Mouse (Mus musculus) stomach, embryonic 15.5 days (tissue): Measurements from ENCODE around the gene Map3k3. TPM values are rescaled to one million over a fixed set of nuclear protein-coding genes. Genes with fewer than 3 reads are reported as not detected.

Experiments
- ATAC-seq: fragments of 200-750 bp; cut with Nextera tagmentation; 2 replicates; pipeline ENCODE4 v1.8.0; 2017; ENCODE audit warnings: low read depth, moderate number of reproducible peaks, moderate TSS enrichment; ENCODE audit not compliant: insufficient read depth, low FRiP score
- H3K27ac ChIP-seq: fragments of 300-500 bp; sonication (generic); 2 replicates; pipeline ENCODE4 v1.5.1; 2015; ENCODE audit warnings: mild to moderate bottlenecking, inconsistent platforms
- H3K27me3 ChIP-seq: fragments of 300-500 bp; sonication (generic); replicated peaks from 2 replicates; pipeline ENCODE4 v1.6.1; 2015; ENCODE audit warnings: inconsistent platforms
- H3K36me3 ChIP-seq: fragments of 300-500 bp; sonication (generic); 2 replicates; pipeline ENCODE4 v1.6.1; 2015; ENCODE audit warnings: inconsistent platforms
- H3K4me1 ChIP-seq: fragments of 300-500 bp; sonication (generic); 2 replicates; pipeline ENCODE4 v1.6.1; 2015; ENCODE audit warnings: inconsistent platforms
- H3K4me2 ChIP-seq: fragments of 300-500 bp; sonication (generic); 2 replicates; pipeline ENCODE4 v1.6.1; 2015; ENCODE audit warnings: mild to moderate bottlenecking, inconsistent platforms
- H3K4me3 ChIP-seq: fragments of 300-500 bp; sonication (generic); replicated peaks from 2 replicates; pipeline ENCODE4 v1.5.1; 2015; ENCODE audit warnings: inconsistent platforms
- H3K9ac ChIP-seq: fragments of 300-500 bp; sonication (generic); 2 replicates; pipeline ENCODE4 v1.6.1; 2015; ENCODE audit warnings: inconsistent platforms
- H3K9me3 ChIP-seq: fragments of 300-500 bp; sonication (generic); 2 replicates; pipeline ENCODE4 v1.6.1; 2016; ENCODE audit warnings: inconsistent platforms
- WGBS: fragments of 180-500 bp; shearing (Covaris S2); methylation state at CpG from one replicate; pipeline ENCODE4 v1.1.7; 2015; 5-methylcytosine and 5-hydroxymethylcytosine counted together
- polyA plus RNA-seq: library from polyadenylated mRNA; unstranded; fragments of >200 nt; fragmentation: Nextera tagmentation; extraction: Ambion mirVana; gene quantifications from 2 replicates; pipeline ENCODE4 v1.2.1, GENCODE M21; 2015

Gene Map3k3
- polyA plus RNA-seq, 1 experiment from 2014 or later, result 19.5 TPM

DNA sequence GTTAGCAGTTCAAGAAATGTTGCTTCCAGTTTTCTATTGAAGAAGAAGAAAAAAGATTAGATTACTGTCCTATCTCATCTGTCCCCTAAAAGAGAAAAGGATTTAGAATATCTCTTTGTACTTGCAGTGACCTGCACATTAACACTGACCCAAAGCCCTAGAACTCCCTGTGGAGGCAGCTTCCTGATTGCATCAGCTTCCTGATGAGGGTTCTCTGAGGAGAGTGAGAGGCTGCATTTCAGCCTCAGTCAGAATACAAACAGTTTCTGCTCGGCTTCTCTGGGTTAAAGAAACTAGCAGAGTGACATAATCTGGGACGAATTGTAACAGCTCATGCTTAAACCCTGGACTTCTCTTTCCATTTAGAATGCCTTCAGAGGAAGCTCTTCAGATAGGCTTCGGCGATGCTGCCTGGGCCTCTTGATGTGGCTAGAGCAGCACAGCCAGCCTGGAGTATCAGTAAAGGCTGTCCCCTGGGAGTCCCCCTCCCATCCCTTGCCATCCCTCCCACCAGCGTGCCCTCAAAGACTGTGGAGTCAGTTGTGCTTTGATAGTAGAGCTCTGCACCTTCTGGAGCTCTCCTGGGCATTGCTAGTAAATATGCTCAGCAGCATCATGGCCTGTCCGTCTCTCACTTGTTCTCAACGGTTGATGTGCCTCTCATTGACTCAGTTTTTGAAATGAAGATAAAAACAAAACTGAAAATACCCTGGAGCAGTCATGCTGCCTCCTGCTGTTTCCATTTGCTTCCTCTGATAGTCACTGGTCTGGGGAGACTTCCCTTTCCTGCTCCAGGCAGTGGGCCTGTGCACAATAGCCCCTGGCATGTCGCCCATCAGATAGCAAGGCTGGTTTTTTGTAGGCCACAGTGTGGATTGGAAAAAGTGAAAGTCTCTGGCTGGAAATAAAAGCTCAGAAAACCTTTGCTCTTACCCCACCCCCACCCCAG is 50.4 kb downstream of the Map3k3 start:
- Histone ChIP-seq H3K4me3 (no peak overlapping the region), H3K27ac (peak overlapping the region; percentile 80), H3K4me1 (no peaks in the 10 kb centered on the region), H3K4me2 (peak overlapping the region; percentile 29; the same call in 1 of the 2 replicates), H3K27me3 (no peaks in the 10 kb centered on the region), H3K9ac (no peak overlapping the region), H3K36me3 (0 out of 2 replicates have a peak, but pooled peaks cover 14% of the 10 kb centered on the region), H3K9me3 (no peaks in the 10 kb centered on the region)
- WGBS, result 39% methylated on average over 8 of the region's 8 CpGs
- peak; percentile 82; the same call in 1 of the 2 replicates for ATAC-seq

DNA sequence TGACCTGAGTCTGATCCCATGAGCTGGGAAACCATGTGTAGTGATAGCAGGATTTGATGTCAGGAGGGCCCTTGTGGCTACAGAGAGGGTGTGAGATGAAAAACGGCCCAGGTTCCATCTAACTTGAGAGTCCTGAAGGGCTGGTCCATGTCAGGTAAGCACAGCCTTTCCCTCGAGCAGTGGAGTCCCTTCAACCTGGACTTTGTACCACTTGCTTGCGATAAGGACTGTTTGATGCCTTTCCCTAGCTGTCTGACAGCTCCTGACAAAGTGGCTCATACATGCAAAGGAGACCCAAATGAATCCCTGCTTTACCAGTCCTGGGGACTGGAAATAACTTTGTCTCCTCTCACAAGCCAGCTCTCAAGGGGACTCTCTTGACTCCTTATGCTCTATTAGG is 66.8 kb downstream of the Map3k3 start:
- Histone ChIP-seq H3K27me3 (no peaks in the 10 kb centered on the region), H3K27ac (no peak overlapping the region), H3K4me2 (no peak overlapping the region), H3K9me3 (no peaks in the 10 kb centered on the region), H3K4me3 (no peak overlapping the region), H3K9ac (no peak overlapping the region), H3K4me1 (no peaks in the 10 kb centered on the region), H3K36me3 (peaks cover 56% of the 10 kb centered on the region)
- 79% methylated on average over 3 of the region's 3 CpGs for WGBS
- 0 out of 2 replicates have a peak, but pooled peaks have one; percentile 23 for ATAC-seq

DNA sequence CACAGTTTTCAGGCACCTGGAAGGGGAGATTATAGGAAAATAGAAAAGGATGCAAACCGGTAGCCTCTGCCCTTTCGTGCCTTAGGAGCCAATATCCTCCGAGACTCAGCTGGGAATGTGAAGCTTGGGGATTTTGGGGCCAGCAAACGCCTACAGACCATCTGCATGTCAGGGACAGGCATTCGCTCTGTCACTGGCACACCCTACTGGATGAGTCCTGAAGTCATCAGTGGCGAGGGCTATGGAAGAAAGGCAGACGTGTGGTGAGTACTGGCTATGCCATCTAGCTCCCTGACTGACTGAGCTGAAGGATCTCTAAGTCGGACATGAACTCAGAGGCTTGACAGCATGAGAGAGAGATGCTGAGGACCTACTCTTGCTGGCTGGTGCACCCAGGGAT is 67.7 kb downstream of the Map3k3 start:
- peaks cover 60% of the 10 kb centered on the region for H3K36me3 ChIP-seq
- H3K27ac ChIP-seq, result no peak overlapping the region
- no peaks in the 10 kb centered on the region for H3K9me3 ChIP-seq
- no peak overlapping the region for H3K9ac ChIP-seq
- no peak overlapping the region for H3K4me2 ChIP-seq
- ATAC-seq, result no peak
- 79% methylated on average over 8 of the region's 8 CpGs for WGBS
- no peaks in the 10 kb centered on the region for H3K4me1 ChIP-seq
- no peak overlapping the region for H3K4me3 ChIP-seq
- no peaks in the 10 kb centered on the region for H3K27me3 ChIP-seq

DNA sequence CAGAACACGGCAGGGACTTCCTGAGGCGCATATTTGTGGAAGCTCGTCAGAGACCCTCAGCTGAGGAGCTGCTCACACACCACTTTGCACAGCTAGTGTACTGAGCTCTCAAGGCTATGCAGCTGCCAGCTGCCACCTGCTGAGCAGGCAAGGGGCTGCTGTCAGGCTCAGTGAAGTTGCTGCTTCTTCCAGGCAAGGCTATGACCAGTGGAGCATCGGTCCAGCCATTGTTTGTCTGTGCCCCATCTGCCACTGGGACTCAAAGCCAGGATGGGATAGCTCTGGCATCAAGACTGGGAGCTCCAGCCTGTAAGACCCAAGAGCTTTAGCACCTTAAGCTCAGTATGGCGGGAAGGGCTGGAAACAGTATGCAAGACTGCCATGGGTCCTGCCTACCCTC is 69.7 kb downstream of the Map3k3 start:
- H3K27me3 ChIP-seq, result no peaks in the 10 kb centered on the region
- no peak overlapping the region for H3K4me2 ChIP-seq
- H3K4me1 ChIP-seq, result peaks cover 10% of the 10 kb centered on the region
- H3K9ac ChIP-seq, result no peak overlapping the region
- ATAC-seq, result no peak
- no peaks in the 10 kb centered on the region for H3K9me3 ChIP-seq
- H3K27ac ChIP-seq, result no peak overlapping the region
- no peak overlapping the region for H3K4me3 ChIP-seq
- WGBS, result 73% methylated on average over 5 of the region's 5 CpGs
- peaks cover 60% of the 10 kb centered on the region for H3K36me3 ChIP-seq

DNA sequence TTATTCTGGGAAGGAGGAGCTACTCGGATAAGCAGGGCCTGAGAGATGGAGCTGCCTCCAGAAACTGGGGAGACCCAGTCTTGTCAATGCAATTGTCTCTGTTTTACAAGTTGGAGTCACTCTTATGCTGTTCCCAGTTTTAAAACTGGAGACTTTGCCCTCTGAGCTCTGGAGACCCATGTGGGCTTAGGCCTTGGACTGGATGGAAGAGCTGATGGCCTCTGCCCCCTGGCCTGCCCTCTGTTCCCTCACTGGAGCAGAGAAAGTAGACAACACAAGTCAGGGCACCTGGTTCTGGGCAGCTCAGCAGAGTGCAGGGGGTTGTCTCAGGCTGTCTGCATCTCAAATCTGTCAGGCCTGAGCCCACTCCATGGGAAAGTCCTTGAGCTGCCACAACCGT is 70.4 kb downstream of the Map3k3 start:
- 57% methylated on average over 2 of the region's 2 CpGs for WGBS
- Histone ChIP-seq H3K36me3 (peaks cover 53% of the 10 kb centered on the region), H3K9me3 (no peaks in the 10 kb centered on the region), H3K4me3 (no peak overlapping the region), H3K9ac (no peak overlapping the region), H3K27me3 (no peaks in the 10 kb centered on the region), H3K4me1 (peaks cover 14% of the 10 kb centered on the region), H3K27ac (no peak overlapping the region), H3K4me2 (no peak overlapping the region)
- ATAC-seq, result no peak

DNA sequence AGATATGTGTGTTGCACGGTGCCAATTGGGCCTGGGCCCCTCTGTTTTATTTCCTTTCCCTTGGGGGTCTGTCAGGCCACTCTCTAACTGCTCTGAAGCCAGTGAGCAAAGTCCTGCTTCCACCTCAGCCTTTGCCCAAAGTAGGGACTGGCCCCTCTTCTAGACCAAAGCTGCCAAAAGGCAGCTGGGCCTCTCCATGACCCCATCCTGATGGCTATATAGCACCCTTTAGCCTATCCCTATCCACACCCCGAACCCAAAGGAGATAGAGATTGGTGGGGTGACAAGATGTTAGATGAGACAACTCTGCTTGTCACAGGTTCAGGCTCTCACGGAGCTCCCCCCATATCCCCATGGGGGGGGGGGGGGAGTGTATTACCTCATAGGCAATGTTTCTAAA is 71.3 kb downstream of the Map3k3 start:
- Histone ChIP-seq H3K4me3 (no peak overlapping the region), H3K4me2 (no peak overlapping the region), H3K9ac (no peak overlapping the region), H3K27me3 (no peaks in the 10 kb centered on the region), H3K4me1 (peaks cover 17% of the 10 kb centered on the region), H3K36me3 (peaks cover 43% of the 10 kb centered on the region), H3K9me3 (no peaks in the 10 kb centered on the region), H3K27ac (no peak overlapping the region)
- WGBS, result 52% methylated on average over 3 of the region's 3 CpGs
- no peak for ATAC-seq

DNA sequence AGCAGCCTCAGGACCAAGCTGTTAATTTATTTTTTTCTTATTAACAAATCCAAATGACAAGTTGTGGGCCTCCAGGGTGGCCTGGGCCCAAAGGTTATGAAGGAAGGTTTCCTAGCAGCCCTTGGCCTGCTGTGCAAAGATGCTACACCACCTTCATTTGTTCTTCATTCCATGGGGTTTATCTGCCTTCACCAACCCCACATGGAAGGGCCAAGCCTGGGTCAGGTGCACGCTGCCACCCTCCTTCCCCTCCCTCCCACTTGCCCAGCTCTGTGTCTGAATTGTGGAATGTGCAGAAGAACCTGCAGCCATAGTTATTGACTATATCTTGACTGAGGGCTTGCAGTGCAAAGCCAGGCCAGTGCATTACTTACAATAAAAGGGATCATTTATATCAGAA is 71.8 kb downstream of the Map3k3 start:
- Histone ChIP-seq H3K27ac (no peak overlapping the region), H3K4me2 (no peak overlapping the region), H3K9me3 (no peaks in the 10 kb centered on the region), H3K36me3 (peaks cover 39% of the 10 kb centered on the region), H3K9ac (no peak overlapping the region), H3K4me1 (peaks cover 21% of the 10 kb centered on the region), H3K4me3 (no peak overlapping the region), H3K27me3 (no peaks in the 10 kb centered on the region)
- no peak for ATAC-seq
- 75% methylated on average over 1 of the region's 1 CpGs for WGBS

DNA sequence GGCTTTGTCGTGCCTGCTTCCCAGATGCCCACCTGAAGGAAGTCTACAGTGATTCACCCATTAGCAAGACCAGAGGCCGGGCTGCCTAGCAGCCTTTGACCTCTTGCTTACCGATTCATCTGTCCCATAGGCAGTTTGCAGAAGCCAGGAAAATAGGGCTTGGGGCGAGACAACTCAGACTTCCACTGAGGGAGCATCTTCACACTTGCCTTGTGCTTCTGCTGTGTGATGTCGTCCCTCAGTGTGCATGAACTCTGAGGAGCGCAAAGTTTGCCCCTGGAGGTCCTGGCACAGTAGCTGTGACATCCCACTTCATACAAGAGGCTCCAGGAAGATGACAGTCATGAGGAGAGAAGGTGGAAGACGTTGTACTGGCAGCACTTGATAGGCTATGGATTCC is 72.7 kb downstream of the Map3k3 start:
- Histone ChIP-seq H3K36me3 (peaks cover 30% of the 10 kb centered on the region), H3K4me3 (no peak overlapping the region), H3K9ac (no peak overlapping the region), H3K4me2 (no peak overlapping the region), H3K9me3 (no peaks in the 10 kb centered on the region), H3K27ac (no peak overlapping the region), H3K27me3 (no peaks in the 10 kb centered on the region), H3K4me1 (peaks cover 23% of the 10 kb centered on the region)
- WGBS, result 79% methylated on average over 7 of the region's 7 CpGs
- ATAC-seq, result no peak

DNA sequence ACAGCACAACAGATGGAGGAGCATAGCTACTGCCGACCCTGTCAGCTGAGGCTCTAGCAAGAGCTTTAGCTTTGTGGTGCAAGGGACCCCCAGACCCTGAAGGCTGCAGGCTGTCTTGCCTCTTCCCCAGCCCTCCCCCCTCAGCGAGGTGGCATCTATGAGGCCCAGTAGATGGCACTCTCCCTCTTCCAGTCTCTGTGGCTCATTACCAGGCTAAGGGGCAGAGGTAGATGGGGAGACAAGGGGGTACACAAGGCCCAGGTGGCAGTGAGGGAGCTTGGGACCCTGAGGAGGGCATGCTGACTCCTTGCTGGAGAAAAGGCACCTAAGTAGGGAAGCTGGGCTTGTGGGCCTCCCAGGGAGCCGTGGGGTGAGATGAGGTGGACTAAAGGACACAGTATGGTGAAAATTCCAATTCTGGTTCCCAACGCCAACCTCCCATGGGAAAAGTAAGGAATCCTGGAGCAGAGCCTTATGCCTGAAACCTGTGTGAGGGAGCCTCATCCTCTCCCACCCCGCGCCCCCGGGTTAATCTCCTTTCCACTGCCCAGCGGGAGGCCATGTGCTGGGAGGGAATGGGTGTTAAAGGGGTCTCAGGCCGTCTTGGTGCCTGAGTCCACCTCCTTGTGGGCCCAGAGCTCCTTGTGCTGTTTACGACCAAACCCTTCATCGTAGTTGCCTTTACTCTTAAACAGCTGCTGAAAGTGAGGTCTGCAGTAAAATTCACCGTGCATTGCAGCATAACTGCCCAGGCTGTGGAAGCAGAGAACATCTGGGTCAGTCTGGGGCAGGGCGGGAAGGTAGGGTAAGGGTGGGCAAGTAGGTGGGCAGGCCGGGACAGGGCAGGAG is 73.9 kb downstream of the Map3k3 start:
- no peak overlapping the region for H3K9ac ChIP-seq
- peak overlapping the region; percentile 94 for H3K27ac ChIP-seq
- WGBS, result 66% methylated on average over 14 of the region's 14 CpGs
- ATAC-seq, result no peak
- no peaks in the 10 kb centered on the region for H3K27me3 ChIP-seq
- H3K9me3 ChIP-seq, result no peaks in the 10 kb centered on the region
- peaks cover 23% of the 10 kb centered on the region for H3K4me1 ChIP-seq
- H3K4me3 ChIP-seq, result peak overlapping the region; percentile 85
- H3K36me3 ChIP-seq, result peaks cover 28% of the 10 kb centered on the region
- H3K4me2 ChIP-seq, result peak overlapping the region; percentile 92

DNA sequence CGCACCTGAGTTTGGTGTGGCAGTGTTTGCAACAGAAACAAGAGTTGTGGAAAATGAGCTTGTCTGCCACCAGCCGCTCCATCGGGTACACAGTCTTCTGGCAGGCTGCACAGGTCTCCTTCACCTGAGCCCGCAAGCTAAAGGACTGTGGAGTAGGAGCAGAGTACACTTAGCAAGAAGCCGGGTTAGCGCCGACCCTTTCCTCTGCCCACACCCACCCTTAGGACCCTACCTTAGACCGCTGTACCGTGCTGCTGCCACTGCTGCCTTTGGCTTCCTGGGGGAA is 74.5 kb downstream of the Map3k3 start:
- Histone ChIP-seq H3K27ac (peak overlapping the region; percentile 94), H3K9ac (peak overlapping the region; percentile 83; the same call in 1 of the 2 replicates), H3K4me2 (peak overlapping the region; percentile 92), H3K4me3 (peak overlapping the region; percentile 85), H3K36me3 (peaks cover 30% of the 10 kb centered on the region), H3K9me3 (no peaks in the 10 kb centered on the region), H3K27me3 (no peaks in the 10 kb centered on the region), H3K4me1 (peaks cover 23% of the 10 kb centered on the region)
- WGBS, result 34% methylated on average over 9 of the region's 9 CpGs
- ATAC-seq, result peak; percentile 2; the same call in 1 of the 2 replicates

DNA sequence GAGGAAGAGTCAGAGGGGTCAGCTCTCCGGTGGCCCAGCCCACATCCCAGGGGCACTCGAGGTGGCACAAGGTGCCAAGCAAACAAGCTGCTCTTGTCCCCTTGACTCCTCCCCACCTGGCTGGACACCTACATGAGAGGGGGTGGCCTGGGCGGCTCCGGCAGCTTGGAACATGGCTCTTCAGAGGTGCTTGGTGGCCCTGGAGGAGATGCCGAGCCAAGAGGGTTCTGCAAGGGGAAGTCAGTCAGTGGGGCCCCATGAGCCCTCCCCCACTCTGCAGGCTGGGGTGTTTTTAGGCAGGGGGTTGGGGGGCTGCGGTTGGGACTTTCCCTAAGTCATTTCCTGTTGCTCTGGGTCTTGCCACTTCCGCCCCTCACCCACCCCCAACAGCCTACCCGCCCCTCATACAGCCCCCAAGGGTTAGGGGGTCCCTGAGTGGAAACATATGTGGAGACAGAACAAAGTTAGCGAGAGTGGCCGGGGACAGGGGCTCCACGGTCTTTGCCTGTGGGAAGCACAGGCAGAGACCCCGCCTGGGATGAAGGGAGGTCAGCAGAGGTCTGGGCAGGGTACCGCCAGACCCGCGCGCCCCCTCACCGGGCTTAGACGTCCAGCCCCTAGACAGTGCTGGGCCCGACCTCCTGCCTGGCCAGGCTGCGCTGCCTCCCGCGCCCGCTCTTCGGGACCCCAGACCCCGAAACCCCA is 75.0 kb downstream of the Map3k3 start:
- H3K4me1 ChIP-seq, result peaks cover 23% of the 10 kb centered on the region
- H3K9me3 ChIP-seq, result no peaks in the 10 kb centered on the region
- peak overlapping the region; percentile 94 for H3K27ac ChIP-seq
- WGBS, result 1% methylated on average over 25 of the region's 25 CpGs
- peak overlapping the region; percentile 83 for H3K9ac ChIP-seq
- H3K4me2 ChIP-seq, result peak overlapping the region; percentile 92
- H3K4me3 ChIP-seq, result peak overlapping the region; percentile 85
- ATAC-seq, result peak; percentile 28
- peaks cover 27% of the 10 kb centered on the region for H3K36me3 ChIP-seq
- no peaks in the 10 kb centered on the region for H3K27me3 ChIP-seq
